Mouse (Mus musculus) lung, postnatal 0 days (tissue): ENCODE measurements around the gene Atpaf1. TPM values are rescaled to one million over a fixed set of nuclear protein-coding genes. Genes with fewer than 3 reads are reported as not detected.

Experiments
- ATAC-seq: fragments of 200-750 bp; cut with Nextera tagmentation; 2 replicates; pipeline ENCODE4 v1.8.0; 2017; ENCODE audit warnings: moderate library complexity
- DNase-seq: peaks from one replicate; pipeline ENCODE4 v3.0.0-alpha.2; 2016; ENCODE audit warnings: low spot score
- H3K27ac ChIP-seq: fragments of 300-500 bp; sonication (generic); 2 replicates; pipeline ENCODE4 v1.5.1; 2014; ENCODE audit warnings: antibody characterized with exemption, mild to moderate bottlenecking, low read length, mixed read lengths
- H3K27me3 ChIP-seq: fragments of 300-500 bp; sonication (generic); replicated peaks from 2 replicates; pipeline ENCODE4 v1.6.1; 2014; ENCODE audit warnings: low read length, mixed read lengths; ENCODE audit not compliant: insufficient read depth
- H3K36me3 ChIP-seq: fragments of 300-500 bp; sonication (generic); 2 replicates; pipeline ENCODE4 v1.6.1; 2014; ENCODE audit warnings: low read length, mixed read lengths; ENCODE audit not compliant: insufficient read depth
- H3K4me1 ChIP-seq: fragments of 300-500 bp; sonication (generic); 2 replicates; pipeline ENCODE4 v1.6.1; 2014; ENCODE audit warnings: antibody characterized with exemption, low read depth, low read length, mixed read lengths; ENCODE audit not compliant: insufficient read depth
- H3K4me2 ChIP-seq: fragments of 300-500 bp; sonication (generic); replicated peaks from 2 replicates; pipeline ENCODE4 v1.6.1; 2014; ENCODE audit warnings: low read depth, mild to moderate bottlenecking, low read length, moderate library complexity, mixed read lengths
- H3K4me3 ChIP-seq: fragments of 300-500 bp; sonication (generic); 2 replicates; pipeline ENCODE4 v1.5.1; 2014; ENCODE audit warnings: low read depth, low read length
- H3K9ac ChIP-seq: fragments of 300-500 bp; sonication (generic); replicated peaks from 2 replicates; pipeline ENCODE4 v1.6.1; 2014; ENCODE audit warnings: low read depth, mild to moderate bottlenecking
- H3K9me3 ChIP-seq: fragments of 300-500 bp; sonication (generic); 2 replicates; pipeline ENCODE4 v1.6.1; 2016; ENCODE audit warnings: low read length, mixed read lengths
- CTCF ChIP-seq: IDR thresholded peaks from 2 replicates; pipeline ENCODE4 v1.5.1; 2016; ENCODE audit warnings: antibody characterized with exemption, mild to moderate bottlenecking
- EP300 ChIP-seq: IDR thresholded peaks from 2 replicates; pipeline ENCODE4 v1.6.1; 2016; ENCODE audit warnings: antibody characterized with exemption, mild to moderate bottlenecking, control low read depth
- WGBS: fragments of 180-500 bp; shearing (Covaris S2); extraction: QIAGEN DNeasy Blood & Tissue Kit; methylation state at CpG from one replicate; pipeline ENCODE4 v1.1.7; 2014; 5-methylcytosine and 5-hydroxymethylcytosine counted together
- polyA plus RNA-seq: library from polyadenylated mRNA; unstranded; fragments of >200 nt; fragmentation: Nextera tagmentation; extraction: Ambion mirVana; gene quantifications from 2 replicates; pipeline ENCODE4 v1.2.1, GENCODE M21; 2015

The Atpaf1 gene
- polyA plus RNA-seq, 1 experiment from 2014 or later = 30.0 TPM

GRCm38 (mm10) chr4:115838196-115838595 lies 53.6 kb downstream of the Atpaf1 start:
- TF ChIP-seq CTCF (no peak), EP300 (no peak)
- Histone ChIP-seq H3K27ac (no peak overlapping the region), H3K9ac (no peak overlapping the region), H3K36me3 (peaks cover 7% of the 10 kb centered on the region; the same call in 1 of the 2 replicates), H3K4me2 (peak overlapping the region; percentile 83), H3K4me1 (peaks cover 8% of the 10 kb centered on the region; the same call in 1 of the 2 replicates), H3K4me3 (no peak overlapping the region), H3K9me3 (no peaks in the 10 kb centered on the region), H3K27me3 (no peaks in the 10 kb centered on the region)
- 75% methylated on average over 4 of the region's 4 CpGs for WGBS
- DNase-seq (no peak), ATAC-seq (no peak)

DNA sequence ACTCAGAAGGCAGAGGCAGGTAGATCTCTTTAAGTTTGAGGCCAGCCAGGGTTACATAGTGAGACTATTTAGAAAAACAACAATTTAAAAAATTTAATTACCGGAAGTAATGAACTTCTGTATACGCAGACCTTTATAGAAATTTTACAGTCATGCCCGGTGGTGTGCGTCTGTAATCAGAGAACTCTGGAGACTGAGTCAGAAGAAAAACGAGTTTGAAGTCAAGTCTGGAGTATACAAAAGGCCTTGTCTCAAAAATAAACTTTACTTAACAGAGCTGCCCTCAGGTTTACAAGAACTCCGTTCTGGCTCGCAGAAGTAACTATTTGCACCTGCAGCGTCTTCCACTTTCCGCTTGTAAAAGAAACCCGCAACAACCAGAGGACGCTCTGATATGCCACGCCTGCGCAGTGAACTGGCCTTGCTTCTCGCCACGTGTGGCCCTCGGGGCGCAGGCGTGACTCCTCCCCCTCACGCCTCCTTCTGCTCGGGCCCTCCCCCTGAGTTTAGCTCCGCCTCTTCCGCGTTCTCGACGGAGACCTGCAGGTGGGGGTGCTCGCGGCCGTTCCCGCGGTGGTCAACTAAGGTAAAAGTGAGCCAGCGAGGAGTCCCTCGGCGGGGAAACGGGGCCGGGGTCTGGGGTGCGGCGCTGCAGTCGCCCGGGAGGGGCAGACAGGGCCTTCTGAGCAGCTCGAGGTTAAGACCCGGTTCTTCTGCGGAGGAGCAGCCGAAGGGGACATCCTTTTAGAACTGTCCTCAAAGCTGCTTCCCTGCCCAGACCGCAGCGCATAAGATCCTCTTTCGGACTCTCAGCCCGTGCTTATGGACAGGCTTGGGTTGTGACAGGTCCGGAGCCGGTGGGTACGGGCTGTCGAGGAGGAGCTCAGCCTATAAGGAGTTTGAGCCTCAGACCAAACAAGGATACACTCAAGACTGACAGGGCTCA lies 54.4 kb downstream of the Atpaf1 start, which contains the start of gene Mknk1:
Gene Mknk1 (plus strand): TSS at position 503 of the 946 bp plus-strand sequence.
- ATAC-seq = peak; percentile 98
- Histone ChIP-seq H3K4me3 (peak within 1 kb of the TSS; percentile 75), H3K27ac (peak within 1 kb of the TSS; percentile 81), H3K4me1 (peaks cover 8% of the 10 kb centered on the region; the same call in 1 of the 2 replicates), H3K36me3 (0 out of 2 replicates have a peak, but pooled peaks cover 2% of the 10 kb centered on the region), H3K9me3 (no peaks in the 10 kb centered on the region), H3K4me2 (peak within 1 kb of the TSS; percentile 83), H3K27me3 (no peaks in the 10 kb centered on the region), H3K9ac (peak within 1 kb of the TSS; percentile 75)
- TF ChIP-seq CTCF (peak; percentile 43), EP300 (no peak)
- peak; percentile 98 for DNase-seq
- 1% methylated on average over 51 of the region's 51 CpGs for WGBS

DNA sequence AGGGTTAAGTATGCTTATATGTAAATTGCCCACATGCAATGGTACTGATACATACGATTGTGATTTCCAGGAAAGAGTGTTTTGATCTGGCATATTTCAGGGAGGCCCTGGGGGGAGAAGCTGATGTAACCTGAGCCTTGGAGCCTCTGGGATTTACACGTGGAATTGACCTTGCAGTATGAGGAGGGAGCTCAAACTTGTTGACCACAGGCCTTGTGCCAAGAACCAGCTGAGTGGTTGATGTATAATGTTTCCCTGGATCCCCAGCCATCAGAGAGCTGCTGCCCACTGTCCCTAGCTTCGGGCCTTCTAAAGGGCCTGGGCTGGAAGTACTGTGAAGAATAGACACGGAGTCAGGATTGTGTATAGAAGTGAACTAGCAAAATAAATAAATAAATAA lies 55.3 kb downstream of the Atpaf1 start:
- no peak for ATAC-seq
- Histone ChIP-seq H3K27me3 (no peaks in the 10 kb centered on the region), H3K4me3 (peak overlapping the region; percentile 75), H3K9ac (0 out of 2 replicates have a peak overlapping the region, but pooled peaks have one; percentile 75), H3K4me2 (peak overlapping the region; percentile 83), H3K4me1 (peaks cover 8% of the 10 kb centered on the region; the same call in 1 of the 2 replicates), H3K9me3 (no peaks in the 10 kb centered on the region), H3K36me3 (no peaks in the 10 kb centered on the region), H3K27ac (no peak overlapping the region)
- TF ChIP-seq EP300 = no peak
- TF ChIP-seq CTCF = no peak
- DNase-seq = peak; percentile 38
- 33% methylated on average over 4 of the region's 4 CpGs for WGBS

DNA sequence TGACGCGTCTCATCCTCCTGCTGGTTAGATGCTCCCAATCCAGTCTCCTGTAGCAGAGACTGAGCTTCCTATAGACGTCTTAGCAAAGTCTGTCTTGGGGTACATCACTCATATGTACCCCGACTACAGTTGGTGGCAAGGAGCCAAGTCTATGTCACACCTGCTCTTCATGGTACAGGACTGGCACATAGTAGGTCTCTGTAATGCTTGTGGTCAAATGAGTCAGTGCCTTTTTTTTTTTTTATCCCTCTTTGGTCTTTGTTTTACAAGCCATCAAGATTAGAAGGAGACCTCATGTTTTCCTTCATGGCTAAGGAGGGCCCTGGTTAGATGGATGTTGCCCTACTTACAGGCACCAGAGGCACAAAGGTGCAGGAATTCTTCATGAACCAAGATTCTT lies 56.2 kb downstream of the Atpaf1 start:
- Histone ChIP-seq H3K4me3 (no peak overlapping the region), H3K27ac (no peak overlapping the region), H3K4me1 (peaks cover 8% of the 10 kb centered on the region; the same call in 1 of the 2 replicates), H3K36me3 (no peaks in the 10 kb centered on the region), H3K4me2 (no peak overlapping the region), H3K27me3 (no peaks in the 10 kb centered on the region), H3K9me3 (no peaks in the 10 kb centered on the region), H3K9ac (no peak overlapping the region)
- ATAC-seq = no peak
- DNase-seq = no peak
- TF ChIP-seq EP300 (no peak), CTCF (no peak)
- WGBS = 87% methylated on average over 4 of the region's 4 CpGs

GRCm38 (mm10) chr4:115846656-115847055 lies 62.0 kb downstream of the Atpaf1 start:
- Histone ChIP-seq H3K36me3 (peaks cover 15% of the 10 kb centered on the region; the same call in 1 of the 2 replicates), H3K9ac (no peak overlapping the region), H3K27me3 (no peaks in the 10 kb centered on the region), H3K9me3 (no peaks in the 10 kb centered on the region), H3K4me1 (no peaks in the 10 kb centered on the region), H3K4me2 (no peak overlapping the region), H3K4me3 (no peak overlapping the region), H3K27ac (no peak overlapping the region)
- 48% methylated on average over 2 of the region's 2 CpGs for WGBS
- ATAC-seq (no peak), DNase-seq (no peak)
- no peak for TF ChIP-seq CTCF

DNA sequence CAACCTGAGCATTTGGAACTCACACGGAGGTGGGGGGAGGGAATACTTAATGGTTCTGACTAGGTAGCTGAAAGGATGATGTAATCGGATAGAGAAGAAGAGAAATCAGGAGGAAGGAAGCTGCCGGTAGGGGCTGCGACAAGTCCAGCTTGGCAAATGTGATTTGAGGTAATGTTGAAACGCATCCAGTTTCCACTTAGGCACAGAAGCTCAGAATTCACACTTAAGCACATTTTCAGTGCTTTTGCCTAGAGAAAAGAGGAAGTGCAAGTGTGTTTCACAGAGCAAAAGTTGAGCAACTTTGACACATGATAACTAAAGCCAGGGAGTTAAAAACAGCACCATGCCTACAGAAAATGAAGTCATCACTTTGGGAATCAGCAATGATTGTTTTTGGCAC lies 62.8 kb downstream of the Atpaf1 start:
- 0 out of 2 replicates have a peak overlapping the region, but pooled peaks have one; percentile 27 for H3K27ac ChIP-seq
- H3K36me3 ChIP-seq = peaks cover 15% of the 10 kb centered on the region; the same call in 1 of the 2 replicates
- peak; percentile 84 for DNase-seq

More for the DNA sequence above, 62.8 kb downstream of the Atpaf1 start:
- Histone ChIP-seq H3K4me1 (no peaks in the 10 kb centered on the region), H3K9me3 (no peaks in the 10 kb centered on the region), H3K4me3 (no peak overlapping the region), H3K9ac (no peak overlapping the region), H3K27me3 (no peaks in the 10 kb centered on the region), H3K4me2 (no peak overlapping the region)
- 28% methylated on average over 5 of the region's 5 CpGs for WGBS
- peak; percentile 62 for ATAC-seq
- TF ChIP-seq EP300 = peak; percentile 11; the same call in 1 of the 2 replicates
- TF ChIP-seq CTCF = peak; percentile 27
